Mouse (Mus musculus): ENCODE measurements around the gene Fam72a. TPM values are rescaled to one million over a fixed set of nuclear protein-coding genes. Genes with fewer than 3 reads are reported as not detected.

Fam72a gene
- polyA plus RNA-seq, 1 experiment: 2.3 TPM

DNA sequence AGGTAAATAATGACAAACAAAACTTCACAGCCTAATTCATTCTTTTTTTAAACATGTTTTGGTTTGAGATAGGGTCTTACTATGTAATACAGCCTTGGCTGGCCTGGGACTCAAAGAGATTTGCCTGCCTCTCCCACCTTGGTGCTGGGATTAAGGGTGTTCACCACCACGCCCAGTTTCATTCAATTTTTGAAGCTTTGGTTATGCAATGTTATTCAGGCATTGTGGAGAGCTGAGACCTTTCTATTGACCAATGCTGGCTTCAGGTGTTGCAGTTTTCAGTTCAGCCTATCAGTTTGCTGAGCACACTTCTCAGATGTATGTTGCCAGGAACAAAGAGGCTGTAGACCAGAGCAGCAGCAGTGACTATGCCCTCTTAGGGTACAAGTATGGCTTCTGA is 29.5 kb upstream of the Fam72a start:
- Histone ChIP-seq H3K27ac (ENCODE audit: insufficient read depth, low read length) (no peak overlapping the region), H3K4me1 (ENCODE audit: control insufficient read depth, insufficient read depth, low read length) (peaks cover 11% of the 10 kb centered on the region), H3K4me3 (ENCODE audit: insufficient read depth, low read length) (no peak overlapping the region)
- TF ChIP-seq POLR2A (IDR thresholded peaks at IDR 0.05; ENCODE audit: low read depth, low read length) (no peak), CTCF (IDR thresholded peaks at IDR 0.05; ENCODE audit: borderline replicate concordance, insufficient read depth, low read length) (no peak)

DNA sequence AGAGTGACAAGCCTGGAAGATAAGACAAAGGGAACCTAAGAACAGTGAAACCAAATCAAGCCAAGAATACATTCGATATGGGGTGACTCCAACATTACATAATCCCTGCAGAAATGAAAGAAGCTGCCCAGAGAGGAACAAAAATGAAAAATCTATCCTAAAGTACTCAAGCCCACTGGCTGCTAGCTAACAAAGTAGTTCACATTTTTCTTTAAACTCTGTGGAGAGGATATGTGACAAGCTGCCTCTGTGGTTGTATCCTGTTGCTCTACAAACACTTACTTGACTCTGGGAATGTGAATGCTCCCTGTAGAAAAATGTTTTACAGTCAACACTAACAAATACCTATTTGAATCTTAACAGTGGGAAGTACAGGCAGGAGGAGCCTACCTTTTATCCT is 26.0 kb upstream of the Fam72a start:
- Histone ChIP-seq H3K4me3 (ENCODE audit: insufficient read depth, low read length) (no peak overlapping the region), H3K4me1 (ENCODE audit: control insufficient read depth, insufficient read depth, low read length) (peaks cover 12% of the 10 kb centered on the region), H3K27ac (ENCODE audit: insufficient read depth, low read length) (peak overlapping the region; percentile 0; the same call in 1 of the 2 replicates)
- TF ChIP-seq POLR2A (IDR thresholded peaks at IDR 0.05; ENCODE audit: low read depth, low read length) (no peak), CTCF (IDR thresholded peaks at IDR 0.05; ENCODE audit: borderline replicate concordance, insufficient read depth, low read length) (no peak)

DNA sequence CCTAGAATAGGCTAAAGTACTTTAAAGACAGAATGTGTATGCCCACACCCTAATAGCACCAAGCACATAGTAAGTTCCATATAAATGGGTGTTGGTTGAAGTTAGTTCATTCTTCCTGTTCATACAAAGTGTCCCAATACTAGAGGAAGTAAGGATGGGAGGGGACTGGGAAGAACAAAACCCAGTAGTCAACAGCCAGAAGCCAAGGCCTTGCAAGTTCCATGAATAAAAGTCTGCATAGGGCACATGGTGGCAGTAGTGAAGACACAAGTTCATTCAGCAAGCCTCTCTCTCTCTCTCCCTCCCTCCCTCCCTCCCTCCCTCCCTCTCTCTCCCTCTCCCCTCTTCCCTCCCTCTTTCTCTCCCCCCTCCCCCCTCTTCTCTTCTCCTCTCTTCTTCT is 16.6 kb upstream of the Fam72a start:
- TF ChIP-seq CTCF (IDR thresholded peaks at IDR 0.05; ENCODE audit: borderline replicate concordance, insufficient read depth, low read length) (no peak), POLR2A (IDR thresholded peaks at IDR 0.05; ENCODE audit: low read depth, low read length) (no peak)
- Histone ChIP-seq H3K27ac (ENCODE audit: insufficient read depth, low read length) (peak overlapping the region; percentile 86), H3K4me3 (ENCODE audit: insufficient read depth, low read length) (no peak overlapping the region), H3K4me1 (ENCODE audit: control insufficient read depth, insufficient read depth, low read length) (peaks cover 14% of the 10 kb centered on the region)

DNA sequence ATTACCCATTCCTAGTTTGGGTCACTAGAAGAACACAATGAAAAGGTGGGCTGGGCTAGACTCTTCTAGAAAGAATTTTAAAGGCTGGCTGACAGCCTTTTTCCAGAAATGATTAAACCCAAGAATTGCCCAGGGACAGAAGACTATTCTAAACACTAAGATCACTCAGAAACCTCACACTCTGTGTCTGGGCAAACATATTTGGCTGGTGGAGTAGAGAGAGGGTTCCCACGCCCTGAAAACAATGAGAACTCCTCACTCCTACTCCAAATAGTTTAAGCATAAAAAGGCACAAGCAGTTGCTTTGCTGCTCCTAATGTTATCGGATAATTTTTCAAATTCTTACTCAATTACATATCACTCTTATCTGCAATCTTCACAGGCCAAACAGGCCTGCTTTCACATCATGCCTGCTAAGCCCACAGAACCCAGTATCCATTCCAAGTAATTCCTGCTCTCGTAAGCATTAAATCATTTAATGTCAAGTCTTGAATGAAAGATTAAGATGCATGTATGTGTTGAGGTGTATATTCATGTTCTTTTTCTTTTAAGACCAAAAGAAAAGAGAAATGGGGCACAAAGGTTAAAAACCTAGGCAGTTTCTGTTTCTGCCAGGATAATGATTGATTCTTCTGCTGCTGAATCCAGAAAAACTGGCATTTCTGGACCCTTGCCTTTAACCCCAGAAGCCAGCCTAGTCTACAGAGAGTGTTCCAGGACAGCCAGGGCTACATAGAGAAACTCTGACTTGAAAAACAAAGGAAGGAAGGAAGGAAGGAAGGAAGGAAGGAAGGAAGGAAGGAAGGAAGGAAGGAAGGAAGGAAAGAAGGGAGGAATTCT is 15.8 kb upstream of the Fam72a start:
- Histone ChIP-seq H3K4me1 (ENCODE audit: control insufficient read depth, insufficient read depth, low read length) (peaks cover 9% of the 10 kb centered on the region), H3K27ac (ENCODE audit: insufficient read depth, low read length) (peak overlapping the region; percentile 86), H3K4me3 (ENCODE audit: insufficient read depth, low read length) (no peak overlapping the region)
- no peak for TF ChIP-seq CTCF (IDR thresholded peaks at IDR 0.05; ENCODE audit: borderline replicate concordance, insufficient read depth, low read length)
- TF ChIP-seq POLR2A (IDR thresholded peaks at IDR 0.05; ENCODE audit: low read depth, low read length): no peak

DNA sequence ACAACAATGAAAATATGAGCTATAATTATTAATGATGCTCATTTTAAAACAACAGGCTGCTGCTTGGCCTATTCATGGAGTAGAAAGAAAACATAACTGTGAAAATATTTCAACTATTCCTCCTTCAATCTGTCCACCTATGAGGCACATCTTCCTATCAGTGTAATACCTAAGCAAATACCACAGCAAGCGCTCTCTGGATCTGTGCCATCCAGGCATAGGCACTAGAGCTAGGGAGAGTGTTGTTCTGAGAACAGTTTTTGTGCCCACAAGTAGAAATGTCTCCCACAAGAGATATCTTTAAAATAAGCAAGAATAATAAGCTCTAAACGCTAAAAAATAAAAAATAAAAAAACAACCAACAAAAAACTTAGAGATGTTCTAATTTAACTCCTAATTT is 14.6 kb upstream of the Fam72a start:
- H3K27ac ChIP-seq (ENCODE audit: insufficient read depth, low read length): no peak overlapping the region
- no peak for TF ChIP-seq POLR2A (IDR thresholded peaks at IDR 0.05; ENCODE audit: low read depth, low read length)
- no peak for TF ChIP-seq CTCF (IDR thresholded peaks at IDR 0.05; ENCODE audit: borderline replicate concordance, insufficient read depth, low read length)
- peaks cover 9% of the 10 kb centered on the region for H3K4me1 ChIP-seq (ENCODE audit: control insufficient read depth, insufficient read depth, low read length)
- H3K4me3 ChIP-seq (ENCODE audit: insufficient read depth, low read length): no peak overlapping the region

DNA sequence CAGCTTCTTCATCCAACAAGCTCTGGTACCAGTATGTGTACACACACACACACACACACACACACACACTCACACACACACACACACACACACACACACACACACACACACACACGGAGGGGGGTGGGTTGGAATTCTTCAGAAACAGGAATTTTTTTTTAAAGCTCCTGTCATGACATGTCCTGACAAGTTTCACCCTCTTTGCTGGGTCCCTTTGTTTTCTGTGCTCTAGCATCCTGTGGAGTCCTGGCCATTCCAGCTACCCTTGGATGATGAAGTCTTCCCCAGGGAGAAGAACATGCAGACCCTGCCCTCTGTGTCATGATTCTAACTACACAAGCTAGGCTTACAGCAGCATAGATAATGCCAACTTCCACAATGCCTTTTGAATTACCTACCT is 13.5 kb upstream of the Fam72a start:
- TF ChIP-seq POLR2A (IDR thresholded peaks at IDR 0.05; ENCODE audit: low read depth, low read length) (no peak), CTCF (IDR thresholded peaks at IDR 0.05; ENCODE audit: borderline replicate concordance, insufficient read depth, low read length) (no peak)
- Histone ChIP-seq H3K4me1 (ENCODE audit: control insufficient read depth, insufficient read depth, low read length) (peaks cover 9% of the 10 kb centered on the region), H3K4me3 (ENCODE audit: insufficient read depth, low read length) (no peak overlapping the region), H3K27ac (ENCODE audit: insufficient read depth, low read length) (peak overlapping the region; percentile 75)

DNA sequence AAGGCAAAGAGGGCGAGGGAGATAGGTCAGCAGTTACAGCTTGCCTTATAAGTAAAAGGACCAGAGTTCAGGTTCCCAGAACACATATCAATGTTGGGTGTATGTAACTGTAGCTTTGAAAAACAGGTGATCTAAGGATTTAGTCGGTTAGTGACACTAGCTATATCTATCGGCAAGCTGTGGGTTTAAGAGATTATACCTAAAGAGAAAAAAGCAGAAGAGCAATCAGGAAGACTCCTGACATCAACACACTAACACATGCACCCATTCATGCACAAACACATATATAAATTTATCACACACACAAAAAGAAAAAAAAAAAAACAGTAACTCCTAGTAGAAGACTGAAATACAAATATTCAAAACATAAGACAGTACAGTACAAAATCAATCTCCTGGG is 11.1 kb upstream of the Fam72a start:
- no peak for TF ChIP-seq POLR2A (IDR thresholded peaks at IDR 0.05; ENCODE audit: low read depth, low read length)
- no peak for TF ChIP-seq CTCF (IDR thresholded peaks at IDR 0.05; ENCODE audit: borderline replicate concordance, insufficient read depth, low read length)

DNA sequence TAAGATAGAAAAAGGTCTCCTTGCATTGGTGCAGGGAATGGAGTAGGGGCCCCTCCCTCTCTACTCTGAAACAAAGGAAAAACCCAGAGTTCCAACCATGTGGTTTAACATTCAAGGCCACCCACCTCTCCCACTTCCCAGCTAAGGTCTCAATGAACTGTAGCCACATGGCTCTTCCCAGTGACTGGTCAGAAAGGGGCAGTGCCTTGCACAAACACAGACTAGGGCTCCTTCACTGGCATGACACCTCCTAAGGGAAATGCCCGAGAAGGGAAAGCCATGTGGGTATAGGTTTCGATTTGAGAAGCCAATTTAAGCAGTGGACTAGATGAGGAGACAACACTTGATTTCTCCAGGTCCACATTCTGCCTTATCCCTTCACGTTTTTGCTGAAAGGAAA is 3.9 kb upstream of the Fam72a start:
- Histone ChIP-seq H3K27ac (ENCODE audit: insufficient read depth, low read length) (no peak overlapping the region), H3K4me3 (ENCODE audit: insufficient read depth, low read length) (peak overlapping the region; percentile 81), H3K4me1 (ENCODE audit: control insufficient read depth, insufficient read depth, low read length) (peaks cover 11% of the 10 kb centered on the region)
- TF ChIP-seq POLR2A (IDR thresholded peaks at IDR 0.05; ENCODE audit: low read depth, low read length) (no peak), CTCF (IDR thresholded peaks at IDR 0.05; ENCODE audit: borderline replicate concordance, insufficient read depth, low read length) (no peak)

More for the DNA sequence above, 11.1 kb upstream of the Fam72a start:
- H3K4me3 ChIP-seq (ENCODE audit: insufficient read depth, low read length): no peak overlapping the region
- H3K4me1 ChIP-seq (ENCODE audit: control insufficient read depth, insufficient read depth, low read length): peaks cover 11% of the 10 kb centered on the region
- no peak overlapping the region for H3K27ac ChIP-seq (ENCODE audit: insufficient read depth, low read length)

DNA sequence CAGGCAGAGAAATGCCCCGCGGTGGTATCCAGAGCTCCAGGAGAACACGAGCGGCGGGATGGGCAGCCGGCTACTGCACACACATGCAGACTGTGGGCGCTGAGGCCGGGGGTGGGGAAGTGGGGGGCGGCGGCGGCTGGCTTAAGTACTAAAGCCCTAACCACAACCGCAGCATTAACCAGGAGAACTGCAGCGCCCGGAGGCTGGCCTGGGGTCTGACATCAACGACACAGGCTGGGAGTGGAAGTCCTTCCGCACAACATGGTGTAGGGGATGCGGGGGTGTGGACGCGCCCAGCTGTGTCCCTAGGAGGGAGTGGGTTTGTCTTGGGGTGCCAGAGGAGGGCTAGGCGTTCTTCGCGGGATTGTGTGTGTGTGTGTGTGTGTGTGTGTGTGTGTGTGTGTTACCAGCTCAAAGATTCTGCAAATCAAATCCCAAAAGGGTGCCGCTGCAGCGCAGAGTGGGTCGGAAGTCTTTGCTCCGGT is 2.6 kb upstream of the Fam72a start:
- peaks cover 11% of the 10 kb centered on the region for H3K4me1 ChIP-seq (ENCODE audit: control insufficient read depth, insufficient read depth, low read length)
- H3K4me3 ChIP-seq (ENCODE audit: insufficient read depth, low read length): peak overlapping the region; percentile 81
- 0 out of 2 replicates have a peak overlapping the region, but pooled peaks have one; percentile 55 for H3K27ac ChIP-seq (ENCODE audit: insufficient read depth, low read length)
- no peak; the same call in 1 of the 2 replicates for TF ChIP-seq POLR2A (IDR thresholded peaks at IDR 0.05; ENCODE audit: low read depth, low read length)
- TF ChIP-seq CTCF (IDR thresholded peaks at IDR 0.05; ENCODE audit: borderline replicate concordance, insufficient read depth, low read length): no peak

DNA sequence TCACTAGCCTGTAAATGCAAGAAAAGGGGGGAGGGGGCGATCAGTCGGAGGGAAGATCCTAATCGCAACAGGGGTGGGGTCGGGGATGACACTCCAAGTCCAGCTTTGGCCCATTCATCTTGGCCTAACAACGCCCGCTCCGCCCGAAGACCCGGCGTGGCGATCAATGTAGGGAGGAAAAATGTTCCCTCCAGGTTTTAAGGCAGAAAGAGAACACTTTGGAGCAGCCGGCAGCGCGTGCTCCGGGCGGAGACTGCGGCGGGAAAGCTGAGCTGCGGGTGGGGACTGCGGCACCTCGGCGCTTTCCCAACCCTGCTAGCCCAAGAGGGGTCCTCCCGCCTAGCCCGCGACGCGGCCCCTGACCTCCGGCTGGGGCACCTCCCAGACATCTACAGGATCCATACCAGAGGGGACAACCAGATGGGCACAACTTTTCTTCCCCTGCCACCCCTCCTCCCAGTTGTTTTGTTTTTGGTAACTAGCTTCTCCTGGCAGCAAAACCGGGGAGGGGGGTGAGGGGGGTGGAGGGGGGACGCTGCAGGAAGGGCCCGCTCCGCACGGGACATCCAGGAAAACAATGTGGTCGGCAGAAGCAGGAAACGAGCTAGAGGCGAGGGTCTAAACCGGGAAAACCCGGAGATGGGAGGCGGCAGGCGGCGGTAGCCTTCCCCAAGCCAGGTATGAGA is 2.0 kb upstream of the Fam72a start:
- H3K27ac ChIP-seq (ENCODE audit: insufficient read depth, low read length): peak overlapping the region; percentile 82
- TF ChIP-seq CTCF (IDR thresholded peaks at IDR 0.05; ENCODE audit: borderline replicate concordance, insufficient read depth, low read length): no peak
- TF ChIP-seq POLR2A (IDR thresholded peaks at IDR 0.05; ENCODE audit: low read depth, low read length): no peak
- peaks cover 11% of the 10 kb centered on the region for H3K4me1 ChIP-seq (ENCODE audit: control insufficient read depth, insufficient read depth, low read length)
- H3K4me3 ChIP-seq (ENCODE audit: insufficient read depth, low read length): peak overlapping the region; percentile 81
